ENCODE assay signal across 8 mouse cellular contexts in genomic region chr5:135077564-135078481, GRCm38 (mm10). TPM values are rescaled to one million over a fixed set of nuclear protein-coding genes. Genes with fewer than 3 reads are reported as not detected.
DNase-seq lines count a peak whose midpoint lies in the region; ATAC-seq and TF ChIP-seq lines count a peak whose summit lies in the region.

TSS of gene Vps37d (minus strand) at chr5:135078266.

- no peaks in the 10 kb centered on the region for H3K9me3 ChIP-seq in CH12.LX (replicated peaks; ENCODE audit: low read length)
- no peaks in the 10 kb centered on the region for H3K9me3 ChIP-seq in forebrain, embryonic 12.5 days
- H3K9me3 ChIP-seq in liver, postnatal 0 days (ENCODE audit: low read length): no peaks in the 10 kb centered on the region
- H3K9me3 ChIP-seq in neural tube, embryonic 14.5 days (ENCODE audit: control insufficient read depth, low read length): no peaks in the 10 kb centered on the region

- H3K27ac ChIP-seq in CH12.LX (ENCODE audit: insufficient read depth, low read depth): no peak within 1 kb of the TSS
- H3K27ac ChIP-seq in forebrain, embryonic 12.5 days: peak within 1 kb of the TSS; percentile 85
- H3K27ac ChIP-seq in liver, postnatal 0 days (ENCODE audit: low read depth): no peak within 1 kb of the TSS
- H3K27ac ChIP-seq in neural tube, embryonic 14.5 days (ENCODE audit: low read depth, low read length): peak within 1 kb of the TSS; percentile 88

- ATAC-seq in forebrain, embryonic 12.5 days (ENCODE audit: low FRiP score): peak; percentile 88
- ATAC-seq in liver, postnatal 0 days: peak; percentile 90
- ATAC-seq in neural tube, embryonic 14.5 days (ENCODE audit: low read depth): peak; percentile 86

- intact Hi-C loops in heart, postnatal 10 days (cut with DNase I): loop anchor here (2.0 kb wide), 1 partner anchor 63 kb away; no protein-coding TSS in a partner anchor

- peak; percentile 79 for DNase-seq in CH12.LX (ENCODE audit: extremely low read depth)
- peak; percentile 78 for DNase-seq in c-Kit-positive CD71-positive TER-119-negative erythroid progenitor cells, embryonic 14.5 days (ENCODE audit: low read depth)
- DNase-seq in heart, postnatal 10 days: peak; percentile 94 to 96
- DNase-seq in large intestine, adult 2 months (ENCODE audit: low read depth, low spot score): peak; percentile 56
- DNase-seq in liver, postnatal 0 days: peak; percentile 93
- DNase-seq in testis, postnatal 10 days (ENCODE audit: low spot score): peak; percentile 98

- H3K79me2 ChIP-seq in CH12.LX (replicated peaks; ENCODE audit: control insufficient read depth, extremely low read depth, insufficient read depth, poor library complexity, severe bottlenecking): no peaks in the 10 kb centered on the region

- TF ChIP-seq CTCF in CH12.LX (conservative IDR thresholded peaks at IDR 0.05 in 1 of 2, IDR thresholded peaks at IDR 0.05 in 1 of 2; ENCODE audit: low read depth in 2 of 2, low read length in 2 of 2): peak in 1 of 2 experiments; percentile 86; a peak in 2 of 4 replicates
- peak; percentile 86 for TF ChIP-seq CTCF in liver, postnatal 0 days (IDR thresholded peaks at IDR 0.05; ENCODE audit: low read depth)

- no peak for TF ChIP-seq POLR2A in CH12.LX (IDR thresholded peaks at IDR 0.05; ENCODE audit: low read depth, low read length)

- peak within 1 kb of the TSS; percentile 49 to 65 (median 51) for H3K4me3 ChIP-seq in CH12.LX (replicated peaks in 1 of 3; ENCODE audit: low read depth in 2 of 3, low read length in 2 of 3, poor library complexity in 1 of 3)
- peak within 1 kb of the TSS; percentile 97 for H3K4me3 ChIP-seq in forebrain, embryonic 12.5 days (replicated peaks)
- peak within 1 kb of the TSS; percentile 69 for H3K4me3 ChIP-seq in liver, postnatal 0 days (ENCODE audit: low read depth, low read length)
- peak within 1 kb of the TSS; percentile 96 for H3K4me3 ChIP-seq in neural tube, embryonic 14.5 days (ENCODE audit: low read depth, low read length)

- H3K27me3 ChIP-seq in CH12.LX (replicated peaks): peaks cover 58% of the 10 kb centered on the region
- H3K27me3 ChIP-seq in forebrain, embryonic 12.5 days: 0 out of 2 replicates have a peak, but pooled peaks cover 4% of the 10 kb centered on the region
- 0 out of 2 replicates have a peak, but pooled peaks cover 2% of the 10 kb centered on the region for H3K27me3 ChIP-seq in liver, postnatal 0 days (ENCODE audit: insufficient read depth, low read length)
- no peaks in the 10 kb centered on the region for H3K27me3 ChIP-seq in neural tube, embryonic 14.5 days (ENCODE audit: control insufficient read depth, insufficient read depth, low read length)

- dilution Hi-C loops in CH12.LX (cut with MboI; ENCODE audit: extremely low pct_ligation_motif_present, extremely low pct_unique_long_range_greater_than_20kb, low sequenced_read_pairs): no loop called here

- WGBS in forebrain, embryonic 12.5 days: under 1% methylated on average over 69 of the region's 83 CpGs
- WGBS in large intestine, adult 2 months: under 1% methylated on average over 78 of the region's 83 CpGs
- WGBS in liver, postnatal 0 days (ENCODE audit: insufficient replicate concordance): 4% methylated on average over 46 of the region's 83 CpGs
- WGBS in neural tube, embryonic 14.5 days: 1% methylated on average over 52 of the region's 83 CpGs

- in situ Hi-C loops in CH12.LX (cut with MboI; ENCODE audit: low pct_ligation_motif_present, low pct_unique_long_range_greater_than_20kb, low sequenced_read_pairs): no loop called here

- peak; percentile 37 for TF ChIP-seq RAD21 in CH12.LX (IDR thresholded peaks at IDR 0.05; ENCODE audit: low read depth, low read length)

- peak within 1 kb of the TSS; percentile 77 for H3K9ac ChIP-seq in CH12.LX (ENCODE audit: insufficient read depth, low read depth)
- peak within 1 kb of the TSS; percentile 99 for H3K9ac ChIP-seq in forebrain, embryonic 12.5 days
- H3K9ac ChIP-seq in liver, postnatal 0 days (replicated peaks): peak within 1 kb of the TSS; percentile 64
- peak within 1 kb of the TSS; percentile 99 for H3K9ac ChIP-seq in neural tube, embryonic 14.5 days (replicated peaks; ENCODE audit: low read depth, low read length)

- no peak; the same call in 1 of the 2 replicates for TF ChIP-seq EP300 in CH12.LX (IDR thresholded peaks at IDR 0.05; ENCODE audit: low read length)
- TF ChIP-seq EP300 in liver, postnatal 0 days (IDR thresholded peaks at IDR 0.05; ENCODE audit: low read depth): no peak

- no peaks in the 10 kb centered on the region for H3K36me3 ChIP-seq in CH12.LX (replicated peaks in 1 of 2; ENCODE audit: control insufficient read depth in 1 of 2, insufficient read depth in 1 of 2, low read length in 1 of 2)
- peaks cover 27% of the 10 kb centered on the region for H3K36me3 ChIP-seq in forebrain, embryonic 12.5 days (replicated peaks)
- H3K36me3 ChIP-seq in liver, postnatal 0 days (replicated peaks; ENCODE audit: insufficient read depth, low read length): no peaks in the 10 kb centered on the region
- H3K36me3 ChIP-seq in neural tube, embryonic 14.5 days (ENCODE audit: control insufficient read depth, insufficient read depth, low read length): peaks cover 8% of the 10 kb centered on the region

- peaks cover 3 to 14% of the 10 kb centered on the region in 2 experiments; a peak in 3 of 4 replicates for H3K4me1 ChIP-seq in CH12.LX (ENCODE audit: control insufficient read depth in 1 of 2, insufficient read depth in 2 of 2)
- peaks cover 27% of the 10 kb centered on the region for H3K4me1 ChIP-seq in forebrain, embryonic 12.5 days
- H3K4me1 ChIP-seq in liver, postnatal 0 days (ENCODE audit: insufficient read depth): peaks cover 8% of the 10 kb centered on the region
- H3K4me1 ChIP-seq in neural tube, embryonic 14.5 days (ENCODE audit: control insufficient read depth, insufficient read depth, low read length): peaks cover 12% of the 10 kb centered on the region

- H3K4me2 ChIP-seq in CH12.LX (ENCODE audit: insufficient read depth, low read depth, poor library complexity, severe bottlenecking): peak within 1 kb of the TSS; percentile 94
- peak within 1 kb of the TSS; percentile 63 for H3K4me2 ChIP-seq in forebrain, embryonic 12.5 days
- H3K4me2 ChIP-seq in liver, postnatal 0 days (ENCODE audit: low read depth, low read length): peak within 1 kb of the TSS; percentile 98
- H3K4me2 ChIP-seq in neural tube, embryonic 14.5 days (ENCODE audit: low read depth, low read length): peak within 1 kb of the TSS; percentile 77

TF ChIP-seq in CH12.LX, 34 proteins besides CTCF, POLR2A, EP300 and RAD21:
- TF ChIP-seq UBTF (IDR thresholded peaks at IDR 0.05; ENCODE audit: low read depth, low read length): peak; percentile 93
- peak; percentile 84 for TF ChIP-seq CHD2 (IDR thresholded peaks at IDR 0.05; ENCODE audit: low read length)
- no peak for TF ChIP-seq GABPA (IDR thresholded peaks at IDR 0.05; ENCODE audit: insufficient replicate concordance, low read depth, low read length)
- 0 out of 2 replicates have a peak, but pooled peaks have one; percentile 10 for TF ChIP-seq BHLHE40 (IDR thresholded peaks at IDR 0.05; ENCODE audit: low read depth, low read length)
- peak; percentile 59 for TF ChIP-seq SMC3 (IDR thresholded peaks at IDR 0.05; ENCODE audit: low read depth, low read length)
- TF ChIP-seq MEF2A (IDR thresholded peaks at IDR 0.05; ENCODE audit: borderline replicate concordance, low read depth, low read length): peak; percentile 53
- TF ChIP-seq MAFK (IDR thresholded peaks at IDR 0.05; ENCODE audit: insufficient replicate concordance, low read length): no peak
- TF ChIP-seq USF1 (IDR thresholded peaks at IDR 0.05; ENCODE audit: low read depth, low read length): no peak
- 0 out of 2 replicates have a peak, but pooled peaks have one; percentile 46 for TF ChIP-seq MAZ (IDR thresholded peaks at IDR 0.05; ENCODE audit: low read depth, low read length)
- TF ChIP-seq SIN3A (IDR thresholded peaks at IDR 0.05; ENCODE audit: low read length): peak; percentile 54; the same call in 1 of the 2 replicates
- TF ChIP-seq TBP (conservative IDR thresholded peaks at IDR 0.05; ENCODE audit: low read depth, low read length): 0 out of 2 replicates have a peak, but pooled peaks have one; percentile 23
- TF ChIP-seq RCOR1 (conservative IDR thresholded peaks at IDR 0.05; ENCODE audit: low read depth, low read length): no peak
- TF ChIP-seq IRF4 (IDR thresholded peaks at IDR 0.05; ENCODE audit: low read depth, low read length): peak; percentile 69
- no peak for TF ChIP-seq POLR2AphosphoS2 (IDR thresholded peaks at IDR 0.05; ENCODE audit: low read depth, low read length)
- TF ChIP-seq KAT2A (IDR thresholded peaks at IDR 0.05; ENCODE audit: insufficient replicate concordance, low read length): 0 out of 2 replicates have a peak, but pooled peaks have one; percentile 18
- peak; percentile 40; the same call in 1 of the 2 replicates for TF ChIP-seq TCF12 (IDR thresholded peaks at IDR 0.05; ENCODE audit: low read depth, low read length)
- TF ChIP-seq HCFC1 (IDR thresholded peaks at IDR 0.05; ENCODE audit: low read depth, low read length): peak; percentile 60; the same call in 1 of the 2 replicates
- TF ChIP-seq ELF1 (IDR thresholded peaks at IDR 0.05; ENCODE audit: low read depth, low read length): peak; percentile 48; the same call in 1 of the 2 replicates

RNA-seq across cellular contexts. Expression of gene Vps37d, which starts in this region (rescaled TPM):
- 0.64 and 0.80 TPM in 2 replicates for total RNA-seq in CH12.LX (2012; rRNA removed)
- 0.20 and 0.56 TPM in 2 replicates for total RNA-seq in CH12.LX (2014; rRNA removed)
- polyA plus RNA-seq in CH12.LX (2012; ENCODE audit: insufficient read length, low read depth): 0.40 TPM in 1 of 2 replicates, not detected in the other
- polyA plus RNA-seq in forebrain, embryonic 12.5 days (2016; fragmentation: Nextera tagmentation; extraction: Ambion mirVana): 21.9 and 23.2 TPM in 2 replicates
- 1 to 10 TPM; 1.8 to 1.9 TPM for total RNA-seq in heart, postnatal 10 days (2021)
- 3.0 and 4.0 TPM in 2 replicates for polyA plus RNA-seq in large intestine, adult 2 months (2012; rRNA removed)
- polyA plus RNA-seq in liver, postnatal 0 days (2015; fragmentation: Nextera tagmentation; extraction: Ambion mirVana): 0.53 and 0.80 TPM in 2 replicates
- 26.9 and 28.8 TPM in 2 replicates for polyA plus RNA-seq in neural tube, embryonic 14.5 days (2014; fragmentation: Nextera tagmentation; extraction: Ambion mirVana)

Comparison
In these comparisons a context has a peak if more than half of its experiments do, and no peak if none do; other contexts are left out.
1. Peak in DNase-seq, H3K4me3 ChIP-seq, H3K9ac ChIP-seq and H3K4me2 ChIP-seq in CH12.LX; RNA of the gene not detected or under 1 TPM.
2. Peak in DNase-seq, ATAC-seq, H3K4me3 ChIP-seq, H3K9ac ChIP-seq and H3K4me2 ChIP-seq in liver, postnatal 0 days; RNA of the gene not detected or under 1 TPM.
3. H3K27ac ChIP-seq: peak in forebrain, embryonic 12.5 days (single experiment) and neural tube, embryonic 14.5 days (single experiment); none in CH12.LX (single experiment) and liver, postnatal 0 days (single experiment).
4. Peak in every context shown above with its lines, with median percentiles within 50 percentile points of each other: DNase-seq, H3K4me2 ChIP-seq, H3K4me3 ChIP-seq, H3K9ac ChIP-seq and ATAC-seq.